Mouse (Mus musculus) limb, embryonic 14.5 days (tissue): Measurements from ENCODE around the gene Dmpk. TPM values are rescaled to one million over a fixed set of nuclear protein-coding genes. Genes with fewer than 3 reads are reported as not detected.

ENCODE experiments used
- ATAC-seq: fragments of 200-750 bp; cut with Nextera tagmentation; 2 replicates; pipeline ENCODE4 v1.8.0; 2017; ENCODE audit warnings: low read depth, moderate number of reproducible peaks, moderate TSS enrichment; ENCODE audit not compliant: low FRiP score
- DNase-seq: peaks from one replicate; pipeline ENCODE4 v3.0.0-alpha.2; 2015; ENCODE audit warnings: low spot score
- H3K27ac ChIP-seq: fragments of 300-500 bp; sonication (generic); replicated peaks from 2 replicates; pipeline ENCODE4 v1.5.1; 2014; ENCODE audit warnings: low read depth, mild to moderate bottlenecking, low read length, moderate library complexity, mixed read lengths
- H3K27me3 ChIP-seq: fragments of 300-500 bp; sonication (generic); 2 replicates; pipeline ENCODE4 v1.6.1; 2014; ENCODE audit warnings: low read length, mixed read lengths; ENCODE audit not compliant: control insufficient read depth, insufficient read depth
- H3K36me3 ChIP-seq: fragments of 300-500 bp; sonication (generic); 2 replicates; pipeline ENCODE4 v1.6.1; 2014; ENCODE audit warnings: mild to moderate bottlenecking, low read length, moderate library complexity, mixed read lengths; ENCODE audit not compliant: control insufficient read depth, insufficient read depth
- H3K4me1 ChIP-seq: fragments of 300-500 bp; sonication (generic); 2 replicates; pipeline ENCODE4 v1.6.1; 2014; ENCODE audit warnings: antibody characterized with exemption, low read length, mixed read lengths; ENCODE audit not compliant: control insufficient read depth, insufficient read depth
- H3K4me2 ChIP-seq: fragments of 300-500 bp; sonication (generic); replicated peaks from 2 replicates; pipeline ENCODE4 v1.6.1; 2014; ENCODE audit warnings: low read depth, mild to moderate bottlenecking, low read length, moderate library complexity; ENCODE audit not compliant: severe bottlenecking
- H3K4me3 ChIP-seq: fragments of 300-500 bp; sonication (generic); replicated peaks from 2 replicates; pipeline ENCODE4 v1.5.1; 2014; ENCODE audit warnings: low read length
- H3K9ac ChIP-seq: fragments of 300-500 bp; sonication (generic); 2 replicates; pipeline ENCODE4 v1.6.1; 2014; ENCODE audit warnings: mild to moderate bottlenecking, low read depth, low read length, moderate library complexity; ENCODE audit not compliant: severe bottlenecking
- H3K9me3 ChIP-seq: fragments of 300-500 bp; sonication (generic); 2 replicates; pipeline ENCODE4 v1.6.1; 2016; ENCODE audit warnings: low read length; ENCODE audit not compliant: control insufficient read depth
- POLR2A ChIP-seq: fragments of 200-500 bp; IDR thresholded peaks from 2 replicates; pipeline ENCODE4 v1.8.0; 2012; ENCODE audit warnings: inconsistent platforms, mild to moderate bottlenecking, moderate library complexity, borderline replicate concordance; ENCODE audit not compliant: insufficient read depth, insufficient read length; ENCODE audit errors: extremely low read depth
- WGBS: fragments of 180-500 bp; shearing (Covaris S2); extraction: QIAGEN DNeasy Blood & Tissue Kit; methylation state at CpG from one replicate; pipeline ENCODE4 v1.1.7; 2014; 5-methylcytosine and 5-hydroxymethylcytosine counted together
- polyA plus RNA-seq, 2 experiments: library from polyadenylated mRNA; depleted of rRNA in 1 of 2; stranded (reverse) in 1 of 2; unstranded in 1 of 2; fragments of >200 nt; fragmentation: Nextera tagmentation in 1 of 2; extraction: Ambion mirVana in 1 of 2; gene quantifications; 2 replicates each; pipeline versions ENCODE4 v1.2.1 to v1.2.3; 2012 to 2014

Gene Dmpk
- polyA plus RNA-seq, 2 experiments, result 37.1 to 143 TPM

DNA sequence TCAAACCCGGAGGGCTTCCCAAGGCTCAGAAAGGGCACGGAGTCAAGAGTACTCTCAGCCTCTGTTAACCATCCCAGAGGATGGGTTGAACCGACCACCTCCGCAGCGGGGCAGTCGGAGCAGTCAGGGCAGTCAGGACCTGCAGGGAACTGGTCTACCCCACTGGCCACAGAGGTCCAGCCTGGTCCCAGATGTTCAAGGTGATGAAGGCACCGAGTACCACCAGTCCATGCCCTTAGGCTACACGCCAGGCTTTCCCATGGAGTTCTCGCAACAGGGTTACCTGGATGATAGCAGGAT, 28.9 kb upstream of the Dmpk start:
- no peak overlapping the region for H3K27ac ChIP-seq
- H3K9ac ChIP-seq, result 0 out of 2 replicates have a peak overlapping the region, but pooled peaks have one; percentile 21
- no peaks in the 10 kb centered on the region for H3K27me3 ChIP-seq
- TF ChIP-seq POLR2A, result no peak
- 66% methylated on average over 9 of the region's 9 CpGs for whole genome bisulfite sequencing
- H3K9me3 ChIP-seq, result no peaks in the 10 kb centered on the region
- peak overlapping the region; percentile 34 for H3K4me2 ChIP-seq
- H3K4me1 ChIP-seq, result no peaks in the 10 kb centered on the region
- peaks cover 33% of the 10 kb centered on the region for H3K36me3 ChIP-seq
- no peak overlapping the region for H3K4me3 ChIP-seq
- no peak for DNase-seq
- no peak for ATAC-seq

DNA sequence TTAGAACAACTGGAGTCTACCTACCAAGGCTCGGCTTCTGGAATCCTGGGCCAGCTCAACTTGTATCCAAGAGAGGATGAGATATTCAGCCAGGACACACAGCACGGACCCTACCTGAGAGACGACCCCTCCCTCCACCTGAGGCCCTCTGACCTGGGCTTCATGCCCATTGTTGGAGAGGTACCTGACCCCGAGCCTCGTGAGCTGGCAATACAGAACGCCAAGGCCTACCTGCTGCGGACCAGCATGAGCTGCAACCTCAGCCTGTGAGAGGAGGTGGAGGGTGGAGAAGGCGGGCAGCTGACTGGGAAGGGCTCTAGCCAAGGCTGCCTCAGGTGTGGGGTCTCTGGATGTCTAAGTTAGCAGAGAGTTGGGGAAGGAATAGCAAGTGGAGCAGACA, 28.5 kb upstream of the Dmpk start:
- Histone ChIP-seq H3K36me3 (peaks cover 29% of the 10 kb centered on the region), H3K27ac (no peak overlapping the region), H3K9me3 (no peaks in the 10 kb centered on the region), H3K4me2 (no peak overlapping the region), H3K4me3 (no peak overlapping the region), H3K27me3 (no peaks in the 10 kb centered on the region), H3K4me1 (no peaks in the 10 kb centered on the region), H3K9ac (no peak overlapping the region)
- ATAC-seq (no peak), DNase-seq (no peak)
- 81% methylated on average over 8 of the region's 8 CpGs for WGBS
- no peak for TF ChIP-seq POLR2A

DNA sequence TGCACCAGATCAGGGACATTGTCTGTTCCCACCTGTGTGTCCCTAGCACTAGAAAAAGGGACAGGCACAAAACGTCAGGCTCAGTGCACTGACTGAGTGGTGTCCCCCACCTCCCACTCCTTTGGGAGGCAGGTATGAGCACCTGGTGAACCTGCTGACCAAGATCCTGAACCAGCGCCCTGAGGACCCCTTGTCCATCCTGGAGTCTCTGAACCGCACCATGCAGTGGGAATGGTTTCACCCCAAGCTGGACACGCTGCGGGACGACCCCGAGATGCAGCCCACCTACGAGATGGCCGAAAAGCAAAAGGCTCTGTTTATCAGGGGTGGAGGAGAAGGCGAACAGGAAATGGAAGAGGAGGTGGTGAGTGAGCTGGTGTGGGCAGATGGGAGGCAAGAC, 26.2 kb upstream of the Dmpk start:
- Histone ChIP-seq H3K36me3 (peaks cover 6% of the 10 kb centered on the region), H3K27ac (no peak overlapping the region), H3K4me2 (no peak overlapping the region), H3K9ac (no peak overlapping the region), H3K9me3 (no peaks in the 10 kb centered on the region), H3K4me1 (no peaks in the 10 kb centered on the region), H3K4me3 (no peak overlapping the region), H3K27me3 (no peaks in the 10 kb centered on the region)
- ATAC-seq (no peak), DNase-seq (no peak)
- TF ChIP-seq POLR2A, result no peak
- whole genome bisulfite sequencing, result 88% methylated on average over 10 of the region's 10 CpGs

DNA sequence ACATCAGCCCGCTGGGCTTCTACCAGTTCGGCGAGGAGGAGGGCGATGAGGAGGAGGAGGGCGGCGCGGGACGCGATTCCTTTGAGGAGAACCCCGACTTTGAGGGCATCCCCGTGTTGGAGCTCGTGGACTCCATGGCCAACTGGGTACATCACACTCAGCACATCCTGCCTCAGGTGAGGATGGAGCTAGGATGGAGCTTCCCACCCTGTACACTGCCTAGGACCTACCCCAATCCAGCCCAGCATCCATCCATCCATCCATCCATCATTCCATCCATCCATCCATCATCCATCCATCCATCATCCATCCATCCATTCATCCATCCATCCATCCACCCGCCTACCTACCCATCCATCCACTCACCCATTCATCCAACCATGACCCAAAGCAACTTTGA, 17.8 kb upstream of the Dmpk start:
- Histone ChIP-seq H3K4me3 (peak overlapping the region; percentile 14), H3K4me1 (no peaks in the 10 kb centered on the region), H3K36me3 (no peaks in the 10 kb centered on the region), H3K27me3 (peaks cover 31% of the 10 kb centered on the region), H3K4me2 (peak overlapping the region; percentile 25; the same call in 1 of the 2 replicates), H3K9ac (no peak overlapping the region), H3K9me3 (no peaks in the 10 kb centered on the region), H3K27ac (no peak overlapping the region)
- no peak for DNase-seq
- TF ChIP-seq POLR2A, result no peak
- WGBS, result 44% methylated on average over 13 of the region's 13 CpGs
- ATAC-seq, result no peak

DNA sequence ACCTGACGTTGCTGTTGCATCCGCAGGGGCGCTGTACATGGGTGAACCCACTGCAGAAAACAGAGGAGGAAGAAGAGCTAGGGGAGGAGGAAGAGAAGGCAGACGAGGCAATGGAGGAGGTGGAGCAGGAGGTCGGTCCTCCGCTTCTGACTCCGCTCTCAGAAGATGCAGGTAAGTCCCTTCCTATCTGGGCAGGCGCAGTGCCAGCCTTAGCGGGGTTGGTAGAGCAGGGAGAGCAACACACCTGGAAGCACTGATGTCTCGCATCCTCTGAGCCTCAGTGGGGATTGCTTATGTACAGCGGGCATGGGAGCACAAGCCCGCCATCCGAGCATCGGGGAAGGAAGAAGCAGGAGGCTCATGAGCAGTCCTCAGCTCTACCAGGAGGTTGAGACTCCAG, 16.6 kb upstream of the Dmpk start:
- no peak overlapping the region for H3K9ac ChIP-seq
- no peak overlapping the region for H3K4me3 ChIP-seq
- ATAC-seq (no peak), DNase-seq (no peak)
- H3K4me1 ChIP-seq, result no peaks in the 10 kb centered on the region
- H3K4me2 ChIP-seq, result no peak overlapping the region
- H3K9me3 ChIP-seq, result no peaks in the 10 kb centered on the region
- H3K27me3 ChIP-seq, result peaks cover 31% of the 10 kb centered on the region
- 40% methylated on average over 14 of the region's 14 CpGs for WGBS
- no peak for TF ChIP-seq POLR2A
- H3K27ac ChIP-seq, result no peak overlapping the region
- no peaks in the 10 kb centered on the region for H3K36me3 ChIP-seq

DNA sequence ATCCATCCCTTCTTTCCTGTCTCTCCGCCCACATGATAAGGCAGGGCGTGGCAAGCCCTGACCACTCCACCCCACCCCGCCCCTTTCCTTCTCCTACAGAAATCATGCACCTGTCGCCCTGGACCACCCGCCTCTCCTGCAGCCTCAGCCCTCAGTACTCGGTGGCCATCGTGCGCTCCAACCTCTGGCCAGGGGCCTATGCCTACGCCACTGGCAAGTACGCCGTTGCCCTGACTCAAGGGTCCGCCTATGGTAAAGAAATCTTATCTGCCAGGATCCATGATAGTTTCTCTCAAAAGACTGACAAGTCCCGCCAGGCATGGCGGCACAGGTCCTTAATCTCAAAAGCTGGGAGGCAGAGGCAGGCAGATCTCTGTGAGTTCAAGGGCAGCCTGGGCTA, 15.7 kb upstream of the Dmpk start:
- DNase-seq (no peak), ATAC-seq (no peak)
- Histone ChIP-seq H3K36me3 (no peaks in the 10 kb centered on the region), H3K9ac (no peak overlapping the region), H3K9me3 (no peaks in the 10 kb centered on the region), H3K27me3 (peaks cover 31% of the 10 kb centered on the region), H3K4me3 (no peak overlapping the region), H3K27ac (no peak overlapping the region), H3K4me1 (no peaks in the 10 kb centered on the region), H3K4me2 (no peak overlapping the region)
- 71% methylated on average over 9 of the region's 14 CpGs for WGBS
- TF ChIP-seq POLR2A, result no peak
